Mouse (Mus musculus): Measurements from ENCODE around the gene Mfsd9.

GRCm38 (mm10) chr1:40771196-40771970 is 19.1 kb downstream of the Mfsd9 start:
- TF ChIP-seq POLR2A (IDR thresholded peaks at IDR 0.05; ENCODE audit: low read depth, low read length) (no peak), CTCF (IDR thresholded peaks at IDR 0.05; ENCODE audit: extremely low read depth, insufficient read length, insufficient replicate concordance, low read depth, low read length) (no peak)
